Comparison of ENCODE assay signal across 8 mouse cellular contexts in genomic region chr11:20231128-20231878, GRCm38 (mm10). TPM values are rescaled to one million over a fixed set of nuclear protein-coding genes. Genes with fewer than 3 reads are reported as not detected.
A peak's percentile ranks its signal among the peaks of the same experiment; 100 is the strongest.
DNase-seq lines count a peak whose midpoint lies in the region; ATAC-seq lines count a peak whose summit lies in the region.

No protein-coding gene starts in this region.

- ATAC-seq in kidney, embryonic 16.5 days (ENCODE audit: low FRiP score, low TSS enrichment) = peak; percentile 80
- peak; percentile 97 for ATAC-seq in megakaryocyte progenitor cell, adult 5-6 weeks (replicated peaks; ENCODE audit: poor library complexity)

- DNase-seq in layer of hippocampus, adult 18-20 months (ENCODE audit: low spot score in 2 of 2) = peak; percentile 16 to 30
- DNase-seq in layer of hippocampus, postnatal 10 days (ENCODE audit: low spot score in 2 of 2) = no peak
- peak; percentile 92 for DNase-seq in heart, embryonic 10.5 days (ENCODE audit: low spot score)
- no peak for DNase-seq in urinary bladder, postnatal 14 days (ENCODE audit: low spot score)
- no peak for DNase-seq in thymus, postnatal 36 days

- H3K27ac ChIP-seq in brown adipose tissue, adult 24 weeks (replicated peaks; ENCODE audit: low read depth, low read length) = peak overlapping the region; percentile 94
- H3K27ac ChIP-seq in heart, embryonic 10.5 days = peak overlapping the region; percentile 56; the same call in 1 of the 2 replicates
- peak overlapping the region; percentile 59 for H3K27ac ChIP-seq in kidney, embryonic 16.5 days (ENCODE audit: low read length)

- no peaks in the 10 kb centered on the region for H3K27me3 ChIP-seq in heart, embryonic 10.5 days (ENCODE audit: insufficient read depth, poor library complexity, severe bottlenecking)
- H3K27me3 ChIP-seq in kidney, embryonic 16.5 days (ENCODE audit: insufficient read depth, low read length) = no peaks in the 10 kb centered on the region

- no peak overlapping the region for H3K4me3 ChIP-seq in brown adipose tissue, adult 24 weeks (ENCODE audit: insufficient read depth, low read depth, low read length)
- H3K4me3 ChIP-seq in heart, embryonic 10.5 days = no peak overlapping the region
- no peak overlapping the region for H3K4me3 ChIP-seq in kidney, embryonic 16.5 days (ENCODE audit: low read length)

- no peaks in the 10 kb centered on the region for H3K9me3 ChIP-seq in heart, embryonic 10.5 days
- H3K9me3 ChIP-seq in kidney, embryonic 16.5 days (ENCODE audit: low read length) = no peaks in the 10 kb centered on the region

- peaks cover 88% of the 10 kb centered on the region for H3K36me3 ChIP-seq in heart, embryonic 10.5 days
- H3K36me3 ChIP-seq in kidney, embryonic 16.5 days (ENCODE audit: insufficient read depth, low read length) = peaks cover 69% of the 10 kb centered on the region

- no peak overlapping the region for H3K4me2 ChIP-seq in kidney, embryonic 16.5 days (replicated peaks; ENCODE audit: low read depth, low read length)

- no peak overlapping the region for H3K9ac ChIP-seq in kidney, embryonic 16.5 days (replicated peaks; ENCODE audit: low read length)

- WGBS in heart, embryonic 10.5 days = 56% methylated on average over 8 of the region's 8 CpGs
- WGBS in kidney, embryonic 16.5 days = 67% methylated on average over 8 of the region's 8 CpGs

- peaks cover 24% of the 10 kb centered on the region for H3K4me1 ChIP-seq in brown adipose tissue, adult 24 weeks (ENCODE audit: control insufficient read depth, insufficient read depth, insufficient read length, low read length)
- no peaks in the 10 kb centered on the region for H3K4me1 ChIP-seq in heart, embryonic 10.5 days
- H3K4me1 ChIP-seq in kidney, embryonic 16.5 days (ENCODE audit: insufficient read depth, low read length) = no peaks in the 10 kb centered on the region

RNA-seq across cellular contexts. Expression of gene Cep68, which starts 17.9 kb away (rescaled TPM):
- total RNA-seq in layer of hippocampus, adult 18-20 months (2021) = 10 to 100 TPM; 31.3 to 35.2 TPM
- total RNA-seq in layer of hippocampus, postnatal 10 days (2021) = 10 to 100 TPM; 33.5 to 34.3 TPM
- polyA plus RNA-seq in brown adipose tissue, adult 24 weeks (2012; ENCODE audit: insufficient read depth, insufficient read length, missing spikeins) = 12.9 and 14.2 TPM in 2 replicates
- polyA plus RNA-seq in heart, embryonic 10.5 days (2016; fragmentation: Nextera tagmentation; extraction: Ambion mirVana) = 39.0 and 40.8 TPM in 2 replicates
- polyA plus RNA-seq in kidney, embryonic 16.5 days (2015; fragmentation: Nextera tagmentation; extraction: Ambion mirVana) = 35.1 and 40.5 TPM in 2 replicates
- total RNA-seq in megakaryocyte progenitor cell, adult 5-6 weeks (2015) = 22.6 and 27.7 TPM in 2 replicates
- total RNA-seq in megakaryocyte progenitor cell, adult 5-6 weeks (2017) = 28.3 and 28.6 TPM in 2 replicates

RNA-seq across cellular contexts. Expression of gene Rab1a, which starts 30.1 kb away (rescaled TPM):
- total RNA-seq in layer of hippocampus, adult 18-20 months (2021) = 100 to 1,000 TPM; 160 to 172 TPM
- 100 to 1,000 TPM; 190 to 198 TPM for total RNA-seq in layer of hippocampus, postnatal 10 days (2021)
- polyA plus RNA-seq in brown adipose tissue, adult 24 weeks (2012; ENCODE audit: insufficient read depth, insufficient read length, missing spikeins) = 180 and 204 TPM in 2 replicates
- polyA plus RNA-seq in heart, embryonic 10.5 days (2016; fragmentation: Nextera tagmentation; extraction: Ambion mirVana) = 207 and 233 TPM in 2 replicates
- 261 and 265 TPM in 2 replicates for polyA plus RNA-seq in kidney, embryonic 16.5 days (2015; fragmentation: Nextera tagmentation; extraction: Ambion mirVana)
- total RNA-seq in megakaryocyte progenitor cell, adult 5-6 weeks (2015) = 143 and 167 TPM in 2 replicates
- total RNA-seq in megakaryocyte progenitor cell, adult 5-6 weeks (2017) = 86.8 and 87.9 TPM in 2 replicates

Comparison
In these comparisons a context has a peak if more than half of its experiments do, and no peak if none do; other contexts are left out.
1. DNase-seq: peak in layer of hippocampus, adult 18-20 months (2 of 2) and heart, embryonic 10.5 days (single experiment); none in layer of hippocampus, postnatal 10 days (0 of 2), urinary bladder, postnatal 14 days (single experiment) and thymus, postnatal 36 days (0 of 2).
2. Peak in every context shown above with its lines, with median percentiles within 50 percentile points of each other: H3K27ac ChIP-seq.